Mouse (Mus musculus) cerebellum, adult 9-11 months (tissue): ENCODE measurements at regions not wholly inside any gene's neighbourhood (a gene's known extent, or its start where the extent isn't known, plus 50 kb on each side); places are given as distances from the start of the nearest gene placed in this dataset.
A peak's percentile ranks its signal among the peaks of the same experiment; 100 is the strongest.

Experiments
- DNase-seq: peaks from one replicate; pipeline ENCODE4 v3.0.0; 2022

DNA sequence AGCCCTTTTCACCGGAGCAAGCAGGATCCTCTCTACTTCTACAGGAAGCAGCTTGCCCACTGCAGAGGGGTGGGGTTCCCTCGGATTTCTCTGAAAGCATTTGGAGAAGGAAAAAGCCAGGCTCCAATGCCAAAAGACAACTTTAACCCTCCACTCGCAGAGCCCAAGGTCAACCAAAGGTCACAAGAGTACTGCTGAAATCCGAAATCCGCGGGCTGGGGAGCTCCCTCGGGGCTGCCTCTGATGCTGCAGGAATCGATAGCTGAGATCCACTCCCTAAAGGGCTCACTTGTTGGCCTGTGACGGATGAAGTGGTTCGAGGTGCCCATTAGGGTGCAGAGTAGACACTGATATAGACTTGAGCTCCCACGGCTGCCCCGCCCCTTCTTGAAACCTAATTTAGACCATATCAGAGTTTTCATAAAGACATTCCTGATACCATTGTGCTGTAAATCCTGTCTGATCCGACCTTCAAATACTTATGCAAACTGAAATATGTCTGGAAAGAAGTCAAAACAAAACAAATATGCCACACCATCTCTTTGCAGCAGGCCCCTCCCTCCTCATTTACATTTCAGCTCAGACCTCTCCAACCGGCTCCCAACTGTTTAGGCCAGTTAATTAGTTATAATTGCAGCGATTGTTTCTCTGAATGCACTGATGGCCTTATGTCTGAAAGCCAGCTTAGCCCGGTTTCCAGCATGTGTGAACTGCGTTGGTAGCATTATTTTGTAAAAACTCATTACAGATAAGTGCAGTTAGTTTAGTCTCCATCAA is 170.8 kb upstream of the Map3k1 start:
- DNase-seq: no peak

DNA sequence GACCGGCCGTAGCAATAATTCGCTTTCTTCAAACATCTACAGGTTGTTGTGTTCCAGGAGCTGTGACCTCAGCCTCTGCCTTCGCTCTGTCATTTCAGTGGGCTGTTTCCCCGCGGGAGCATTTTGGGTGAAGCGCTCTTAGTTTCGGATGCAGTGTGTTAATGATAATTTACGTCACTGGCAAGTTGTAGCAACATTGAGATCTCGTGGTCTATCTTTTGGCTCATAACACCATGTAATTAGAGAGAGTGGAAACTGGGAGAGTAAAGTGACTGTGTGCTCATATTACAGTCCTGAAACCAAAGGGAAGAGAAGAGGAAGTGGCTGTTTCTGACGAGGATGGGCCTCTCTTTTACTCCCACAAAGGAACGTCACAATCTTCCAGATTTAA is 171.4 kb upstream of the Map3k1 start:
- DNase-seq: no peak

DNA sequence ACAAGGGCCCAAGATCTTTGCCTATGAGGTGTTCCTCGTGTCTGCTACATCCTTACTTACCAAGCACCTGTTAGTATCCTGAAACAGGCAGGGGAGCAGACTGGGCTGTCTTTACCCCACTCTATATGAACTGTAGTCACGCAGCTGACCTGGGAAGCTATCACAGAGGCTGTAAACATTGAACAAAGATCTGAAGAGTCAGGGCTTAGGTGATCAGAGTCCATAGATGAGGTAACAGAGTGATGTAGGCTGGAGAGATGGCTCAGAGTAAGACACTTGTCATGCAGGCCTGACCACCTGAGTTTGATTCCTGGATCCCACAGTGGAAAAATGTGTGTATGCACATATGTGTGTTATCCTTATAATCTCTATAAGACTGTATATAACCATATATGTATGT is 172.3 kb upstream of the Map3k1 start:
- no peak for DNase-seq

DNA sequence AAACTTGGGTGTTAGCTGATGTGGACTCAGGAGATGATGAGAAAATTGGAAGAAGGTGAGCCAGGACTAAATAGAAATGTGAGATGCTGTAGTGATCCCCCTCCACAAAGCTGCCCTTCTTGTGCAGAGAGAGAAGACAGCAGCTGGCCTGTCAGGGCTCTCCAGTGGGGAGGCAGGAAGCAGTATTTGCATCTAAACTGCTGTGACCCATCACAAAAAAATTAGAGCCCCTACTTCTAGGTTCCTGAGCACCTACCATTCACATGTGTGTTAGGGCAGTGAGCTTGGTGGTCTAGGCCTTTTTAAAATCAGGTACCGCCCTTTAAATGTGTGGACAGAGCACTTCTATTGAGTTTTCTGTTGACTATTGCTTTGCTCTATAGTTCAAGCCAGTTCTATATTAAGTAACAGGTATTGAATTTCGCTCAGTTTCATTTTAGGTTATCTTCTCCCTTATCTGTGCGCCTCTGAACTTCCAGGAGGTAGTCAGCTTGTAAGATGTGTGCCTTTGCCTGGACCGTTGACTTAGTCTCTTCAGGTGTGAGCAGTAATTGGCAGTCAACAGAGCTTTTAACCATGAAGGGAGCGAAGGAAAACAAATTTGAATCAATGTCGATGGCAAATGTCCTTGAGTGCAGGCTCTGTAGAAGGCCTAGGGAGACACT is 174.1 kb upstream of the Map3k1 start:
- DNase-seq: no peak

DNA sequence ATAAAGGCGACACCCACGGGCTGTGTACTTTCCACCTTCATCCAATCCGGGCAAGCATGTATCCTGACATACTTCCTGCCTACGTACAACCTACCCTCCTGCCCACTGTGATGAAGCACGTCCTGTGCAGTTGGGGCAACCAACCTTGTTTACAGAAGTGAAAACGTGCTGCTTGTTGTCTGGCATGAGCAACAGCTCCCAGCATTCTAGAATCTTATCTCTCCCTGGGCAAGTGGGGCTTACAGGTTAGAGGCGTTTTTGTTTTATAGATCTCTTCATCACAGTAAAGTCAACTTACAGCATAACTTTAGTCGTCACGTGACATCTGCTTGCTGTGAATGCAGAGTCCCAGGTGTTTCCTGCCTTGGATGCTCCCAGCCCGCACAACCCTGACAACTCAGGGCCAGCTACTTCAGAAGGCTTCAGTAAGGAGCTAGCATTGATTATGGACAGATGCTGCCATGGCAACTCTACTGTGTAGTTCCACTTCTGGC is 175.3 kb upstream of the Map3k1 start:
- DNase-seq: no peak

DNA sequence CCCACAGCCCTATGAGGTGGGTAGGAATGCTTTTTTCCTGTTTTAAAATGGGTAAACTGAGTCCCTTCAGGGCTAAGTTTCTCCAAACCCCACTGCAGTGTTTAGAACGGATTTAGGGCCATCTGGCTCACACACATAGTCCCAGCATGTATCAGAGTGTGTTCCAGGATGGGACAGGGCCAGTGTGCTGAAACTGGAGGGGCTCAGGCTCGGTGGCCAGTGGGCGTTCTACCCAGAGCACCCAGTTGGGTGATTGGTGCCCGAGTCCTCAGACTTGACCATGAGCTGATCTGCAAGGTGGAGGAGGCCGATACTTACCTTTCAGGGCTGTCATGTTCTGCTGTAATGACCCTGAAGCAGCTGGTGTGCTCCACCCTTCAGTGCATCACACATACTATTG is 176.6 kb upstream of the Map3k1 start:
- DNase-seq: no peak

DNA sequence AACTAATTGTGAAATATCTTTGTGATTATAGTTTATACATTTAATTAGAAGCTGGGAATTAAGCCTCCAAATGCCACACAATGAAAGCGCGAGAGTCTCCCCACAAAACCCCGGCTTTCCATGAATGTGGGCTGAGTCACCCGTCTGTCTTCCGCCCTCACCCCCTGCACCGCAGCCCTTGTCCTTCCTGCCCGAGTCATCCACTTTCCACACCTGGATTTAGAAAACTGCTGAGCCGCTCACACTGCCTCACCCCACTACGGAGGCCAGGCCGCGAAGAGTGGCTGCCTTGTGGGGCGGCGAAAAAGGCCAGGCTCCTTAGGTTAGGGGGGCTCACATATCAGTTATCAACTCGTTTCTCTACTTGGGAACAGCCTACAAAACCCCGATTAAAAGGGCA is 177.9 kb upstream of the Map3k1 start:
- no peak for DNase-seq

DNA sequence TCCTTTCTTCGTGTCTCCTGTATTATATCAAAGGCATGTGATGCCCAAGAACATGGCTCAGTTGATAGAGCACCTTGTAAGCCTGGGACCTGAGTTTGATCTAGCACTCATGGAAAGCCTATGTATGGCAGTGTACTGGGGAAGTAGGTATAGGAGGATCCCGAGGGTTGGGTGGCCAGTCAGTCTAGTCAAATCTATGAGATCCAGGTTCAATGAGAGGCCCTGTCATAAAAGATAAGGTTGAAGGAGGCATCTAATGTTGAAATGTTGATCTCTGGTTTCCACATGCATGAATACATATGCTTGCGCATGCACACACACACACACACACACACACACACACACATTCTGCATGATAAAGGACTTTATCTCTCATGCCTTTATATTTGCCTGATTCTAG is 178.6 kb upstream of the Map3k1 start:
- DNase-seq: no peak

DNA sequence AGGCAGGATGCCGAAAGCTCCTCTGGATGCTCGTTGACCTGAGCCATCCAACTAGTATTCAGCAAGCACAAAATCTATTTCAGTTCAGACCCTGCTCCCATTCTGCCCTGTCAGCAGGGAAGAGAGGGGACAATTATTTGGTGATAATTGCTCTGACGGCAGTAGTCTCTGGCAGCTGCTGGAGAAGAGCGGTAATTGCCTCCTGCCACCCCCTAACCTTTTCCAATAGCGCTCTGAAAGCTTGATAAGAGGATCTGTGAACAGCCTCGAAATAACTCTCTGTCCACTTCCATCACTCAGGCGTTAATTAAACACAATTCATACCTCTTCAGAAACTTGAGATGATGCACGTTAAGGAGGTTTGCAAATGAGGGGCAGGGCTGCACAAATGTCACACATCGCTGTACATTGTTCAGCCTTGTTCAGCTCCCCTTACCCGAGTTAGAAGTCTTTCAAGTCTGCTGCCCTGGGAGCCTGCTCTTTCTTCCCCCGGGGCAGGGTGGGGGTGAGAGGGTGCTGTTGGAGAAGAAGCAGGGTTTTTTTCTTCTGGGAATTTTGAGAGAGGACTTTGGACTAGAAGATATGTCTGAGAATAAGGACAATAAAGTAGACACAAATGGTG is 182.2 kb upstream of the Map3k1 start:
- no peak for DNase-seq

DNA sequence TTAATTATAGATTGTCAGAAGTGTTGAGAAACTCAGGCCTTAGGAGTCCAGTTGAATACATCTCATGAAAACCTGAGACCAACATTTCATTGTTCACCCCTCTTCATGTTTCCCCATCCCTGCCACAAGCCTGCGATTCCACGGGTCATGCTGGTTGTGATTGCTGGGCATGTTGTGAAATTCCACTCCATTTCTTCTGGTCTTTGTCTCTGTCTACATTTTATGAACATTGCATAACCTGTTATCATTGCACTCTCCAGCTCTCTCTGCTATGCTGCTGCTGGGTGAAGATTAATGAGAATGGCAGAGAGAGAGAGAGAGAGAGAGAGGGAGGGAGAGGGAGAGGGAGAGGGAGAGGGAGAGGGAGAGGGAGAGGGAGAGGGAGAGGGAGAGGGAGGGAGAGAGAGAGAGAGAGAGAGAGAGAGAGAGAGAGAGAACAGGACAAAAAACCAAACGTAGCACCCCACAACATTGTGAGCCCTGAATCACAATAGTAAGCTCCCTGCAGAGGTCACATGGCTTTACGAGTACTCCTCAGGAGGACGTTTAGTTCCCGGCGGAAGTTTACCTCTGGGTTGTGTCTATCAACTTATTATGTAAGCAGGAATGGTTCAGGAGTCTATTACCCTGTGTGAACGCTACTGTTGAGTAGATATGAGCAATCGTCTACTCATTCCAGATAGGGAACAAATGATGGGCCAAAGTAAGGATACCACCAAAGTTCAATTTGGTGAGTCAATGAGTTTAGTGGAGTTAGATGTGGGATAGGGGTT is 183.5 kb upstream of the Map3k1 start:
- no peak for DNase-seq

DNA sequence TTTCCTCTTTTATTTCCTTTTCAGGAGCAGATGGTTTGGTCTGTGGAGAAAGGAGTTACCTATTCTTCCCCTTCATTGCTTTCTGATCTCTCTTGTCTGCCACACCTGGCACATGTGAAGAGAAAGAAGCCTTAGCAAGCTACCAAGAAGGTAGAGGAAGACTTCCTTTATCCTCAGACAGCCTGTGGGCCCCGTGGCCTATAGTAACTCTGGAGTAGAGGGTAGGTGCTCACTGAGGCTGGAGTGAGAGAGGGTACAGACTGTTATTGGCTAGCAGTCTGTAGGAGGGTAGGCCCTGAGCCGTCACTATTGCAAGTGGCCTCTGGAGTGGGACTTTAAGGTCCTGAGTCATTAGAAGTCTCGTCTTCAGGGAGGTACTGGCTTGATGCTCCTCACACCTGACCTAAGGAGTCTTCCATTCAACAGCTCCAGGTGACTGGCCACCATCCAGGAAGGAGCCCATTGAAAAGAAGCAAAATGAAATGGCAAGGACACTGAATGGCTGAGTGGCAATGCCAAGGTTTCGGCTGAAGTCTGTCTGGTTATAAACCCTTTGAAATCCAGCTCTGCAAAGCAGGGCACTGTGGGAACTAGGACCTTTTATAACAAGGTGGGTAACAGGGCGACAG is 186.2 kb upstream of the Map3k1 start:
- DNase-seq: no peak

DNA sequence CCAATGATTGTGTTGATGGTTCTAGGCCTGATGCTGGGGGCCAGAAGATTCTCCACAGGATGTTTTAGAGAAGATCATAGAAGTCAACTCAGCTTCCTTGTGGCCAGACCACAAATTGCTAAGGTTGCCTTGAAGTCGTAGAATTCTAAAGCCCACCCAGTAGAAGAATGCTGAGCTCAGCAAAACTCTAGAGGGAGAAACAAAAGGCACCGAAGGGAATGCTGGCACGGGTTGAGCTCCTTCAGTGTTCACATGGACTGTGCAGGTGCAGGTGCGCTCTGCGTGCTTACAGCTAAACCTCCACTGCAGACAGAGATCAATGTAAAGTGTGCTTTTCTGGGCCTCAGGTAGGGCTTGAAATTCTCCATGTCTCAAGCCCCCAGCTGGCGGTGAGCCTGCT is 186.9 kb upstream of the Map3k1 start:
- DNase-seq: no peak

DNA sequence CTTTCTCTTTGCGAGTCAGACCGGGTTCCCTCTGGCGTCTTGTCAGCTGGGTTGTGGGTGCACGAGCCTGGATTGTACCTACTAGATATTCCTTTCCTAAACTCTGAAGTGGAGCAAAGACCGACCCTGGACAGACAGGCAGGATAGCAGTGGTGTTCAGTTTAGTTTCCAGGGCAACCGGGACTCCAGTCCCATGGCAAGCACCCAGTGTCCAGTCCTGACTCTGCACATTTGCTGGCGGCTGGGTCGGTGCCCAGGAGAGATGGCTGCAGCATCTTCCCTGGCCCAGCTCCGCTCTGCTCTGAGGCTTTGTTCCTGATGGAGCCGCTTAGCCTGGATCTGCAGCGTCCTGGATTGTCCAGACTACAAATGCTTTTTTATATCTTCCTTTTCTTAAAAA is 188.1 kb upstream of the Map3k1 start:
- peak; percentile 80 for DNase-seq

DNA sequence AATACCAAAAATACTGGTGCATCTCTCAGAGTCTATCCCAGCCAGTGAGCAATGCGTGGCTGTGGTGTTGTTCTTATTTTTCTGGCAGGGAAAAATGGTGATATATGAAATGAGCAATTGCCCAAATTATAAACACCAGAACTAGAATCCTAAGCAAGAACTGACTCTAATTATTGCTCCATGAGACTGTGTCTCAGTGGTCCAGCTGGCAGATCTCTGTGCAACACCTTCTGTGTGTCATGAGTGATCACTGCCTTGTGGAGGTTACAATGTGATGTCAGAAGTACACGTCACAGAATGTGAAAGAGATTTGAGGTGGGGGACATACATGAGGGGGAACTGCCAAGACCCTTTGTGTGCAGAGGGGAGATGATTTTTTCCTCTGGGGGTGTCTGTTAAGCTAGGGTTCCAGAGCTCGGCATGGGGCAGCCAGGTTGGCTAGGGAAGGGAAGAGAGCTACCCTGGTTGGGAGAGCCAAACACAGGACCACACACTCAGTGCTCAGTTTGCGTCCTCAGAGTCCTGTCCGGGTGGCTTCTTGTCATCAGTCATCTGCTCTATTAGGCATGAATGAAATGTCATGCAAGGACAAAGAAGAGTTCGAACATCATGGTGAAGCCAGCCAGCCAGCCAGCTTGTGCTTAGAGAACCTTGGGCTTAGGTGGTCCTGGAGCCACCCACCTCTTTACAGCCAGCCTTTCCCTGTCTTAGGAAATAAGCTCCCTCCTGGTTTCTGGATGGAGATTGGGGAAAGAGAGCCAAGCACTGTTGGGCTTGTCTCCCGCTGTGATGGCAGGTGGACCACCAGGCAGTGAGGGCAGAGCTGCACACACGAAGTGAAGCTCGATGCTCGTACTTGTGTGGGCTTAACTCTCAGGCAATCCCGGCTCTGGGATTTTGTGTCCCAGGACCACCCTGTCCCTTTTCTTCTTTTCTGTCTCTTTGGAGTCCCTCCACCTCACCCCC is 189.5 kb upstream of the Map3k1 start:
- peak; percentile 20 for DNase-seq

DNA sequence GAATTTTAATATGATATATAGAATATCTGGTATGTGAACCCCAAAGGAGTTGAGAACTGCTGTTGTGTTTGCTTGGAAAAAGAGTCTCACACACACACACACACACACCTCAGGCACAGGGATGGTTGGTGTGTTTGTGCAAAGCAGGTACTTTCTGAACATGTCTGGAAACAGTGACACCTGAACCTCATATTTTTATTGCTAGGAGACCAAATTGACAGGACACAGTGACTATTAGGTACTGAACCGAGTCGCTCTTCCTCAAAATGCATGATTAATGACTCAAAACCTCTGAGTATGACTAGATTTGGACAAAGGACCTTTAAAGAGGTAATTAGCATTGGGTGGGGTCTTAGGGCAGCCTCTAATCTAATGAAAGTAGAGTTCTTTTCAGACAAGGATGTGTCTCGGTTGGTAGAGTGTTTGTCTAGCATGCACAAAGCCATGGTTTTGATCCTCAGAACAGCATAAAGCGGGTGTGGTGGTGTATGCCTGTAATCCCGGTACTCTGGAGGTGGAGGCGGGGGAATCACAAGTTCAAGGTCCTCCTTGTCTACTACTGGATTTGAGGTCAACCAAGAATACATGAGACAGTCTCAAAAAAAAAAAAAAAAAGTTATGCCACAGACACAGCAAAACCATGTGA is 191.0 kb upstream of the Map3k1 start:
- no peak for DNase-seq

DNA sequence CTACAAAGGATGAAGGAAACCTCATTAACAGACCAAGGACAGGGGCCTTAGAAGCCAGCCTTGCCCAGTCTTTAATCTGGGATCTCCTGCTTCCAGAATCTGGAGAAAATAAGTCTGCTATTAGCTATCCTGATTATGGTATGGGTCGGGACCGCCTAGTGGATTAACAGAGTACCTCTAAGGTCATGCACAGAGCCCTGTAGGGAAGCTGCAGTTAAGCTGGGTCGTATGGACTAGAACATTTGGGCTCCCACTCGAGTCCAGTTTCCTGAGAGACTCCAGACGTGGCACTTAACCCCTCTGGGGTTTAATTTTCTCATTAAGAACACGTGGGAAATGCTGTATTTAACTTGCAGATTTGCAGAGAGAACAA is 191.5 kb upstream of the Map3k1 start:
- DNase-seq: no peak

DNA sequence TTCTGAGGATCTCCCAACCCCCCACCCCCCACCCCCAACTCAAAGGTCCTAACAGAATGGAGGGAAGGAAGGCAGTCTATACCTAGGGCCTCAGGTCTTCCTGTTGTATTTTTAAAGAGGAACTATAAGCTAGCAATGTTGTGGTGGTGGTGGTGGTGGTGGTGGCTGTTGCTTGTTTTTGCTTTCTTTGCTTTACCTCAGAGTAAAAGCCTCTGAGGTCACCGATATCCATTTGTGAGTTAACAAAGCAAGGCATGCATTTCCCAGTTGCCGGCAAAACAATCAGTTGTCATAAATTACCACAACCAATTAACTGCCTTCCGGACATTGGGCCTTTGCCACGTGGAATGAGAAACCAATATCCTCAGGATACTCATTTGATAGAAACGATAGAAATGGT is 191.9 kb upstream of the Map3k1 start:
- DNase-seq: no peak

DNA sequence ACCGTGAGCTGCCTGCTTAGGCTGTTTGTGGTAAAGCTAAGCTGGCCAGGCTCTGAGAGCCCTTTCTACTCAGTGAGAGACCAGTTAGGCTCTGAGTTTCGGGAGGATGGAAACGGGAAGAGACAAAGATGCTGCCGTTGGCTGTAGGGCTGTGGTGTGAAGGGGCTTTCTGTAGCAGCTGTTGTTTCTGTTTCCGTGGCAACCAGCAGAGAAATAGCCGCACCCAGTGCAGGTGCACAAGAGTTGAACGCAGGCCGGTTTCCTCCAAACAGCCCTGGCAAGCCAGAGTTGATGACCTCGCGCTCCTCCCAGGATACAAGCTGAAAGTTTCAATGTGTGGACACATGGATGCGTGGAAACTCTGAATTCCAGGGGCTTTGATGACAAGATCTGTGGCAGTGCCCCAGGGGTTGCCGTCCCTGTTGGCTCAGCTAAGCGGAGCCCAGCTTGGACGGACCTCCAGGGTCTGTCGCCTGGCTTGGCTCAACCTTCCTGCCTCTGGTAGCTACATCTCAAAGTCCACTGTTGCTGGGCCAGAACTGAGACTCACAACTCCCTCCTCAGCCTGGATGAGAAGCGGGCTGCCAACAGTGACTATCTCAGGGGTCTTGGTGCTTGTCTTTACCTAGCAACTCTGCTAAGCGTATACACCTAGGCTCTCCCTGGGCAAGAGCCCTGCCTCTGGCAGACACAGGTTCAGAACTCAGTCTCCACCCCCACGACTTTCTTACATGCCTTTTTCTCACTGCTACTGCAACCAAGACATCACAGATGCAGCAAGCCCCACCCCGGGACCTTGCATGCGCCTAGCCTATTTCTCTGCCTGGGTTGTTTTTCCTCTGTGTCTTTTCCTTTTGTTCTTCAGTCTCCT is 192.6 kb upstream of the Map3k1 start:
- no peak for DNase-seq

DNA sequence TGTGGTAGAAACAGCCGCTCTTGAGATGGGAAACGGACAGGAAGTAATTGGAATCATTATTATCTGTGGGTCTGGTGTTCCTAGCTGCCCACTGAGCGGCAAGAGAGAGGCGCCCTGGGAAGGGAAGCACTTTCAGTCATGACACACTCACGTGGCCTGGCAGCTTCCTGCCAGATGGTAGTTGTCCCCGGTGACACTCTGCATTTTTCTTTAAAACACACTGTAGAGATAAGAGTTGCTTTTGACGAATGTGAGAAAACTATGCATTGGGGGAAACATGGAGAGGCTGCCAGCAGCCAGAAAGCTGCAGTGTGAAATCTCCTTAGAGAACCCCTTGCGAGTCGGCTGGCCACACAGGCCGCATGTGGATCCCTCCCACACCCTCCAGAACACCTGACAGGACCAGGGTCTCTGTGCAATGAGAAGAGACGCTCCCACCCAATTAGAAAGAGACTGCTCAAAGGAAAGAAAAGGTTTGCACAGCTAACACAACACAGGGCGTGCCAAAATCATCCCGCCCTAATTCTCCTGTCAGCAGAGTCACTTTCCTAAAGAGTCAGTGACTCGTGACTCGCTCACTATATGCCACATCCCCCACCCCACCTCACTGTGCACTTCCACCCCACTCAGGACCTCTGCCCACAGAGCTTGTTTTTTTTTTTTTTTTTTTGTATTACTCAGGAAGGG is 194.0 kb upstream of the Map3k1 start:
- DNase-seq: no peak

DNA sequence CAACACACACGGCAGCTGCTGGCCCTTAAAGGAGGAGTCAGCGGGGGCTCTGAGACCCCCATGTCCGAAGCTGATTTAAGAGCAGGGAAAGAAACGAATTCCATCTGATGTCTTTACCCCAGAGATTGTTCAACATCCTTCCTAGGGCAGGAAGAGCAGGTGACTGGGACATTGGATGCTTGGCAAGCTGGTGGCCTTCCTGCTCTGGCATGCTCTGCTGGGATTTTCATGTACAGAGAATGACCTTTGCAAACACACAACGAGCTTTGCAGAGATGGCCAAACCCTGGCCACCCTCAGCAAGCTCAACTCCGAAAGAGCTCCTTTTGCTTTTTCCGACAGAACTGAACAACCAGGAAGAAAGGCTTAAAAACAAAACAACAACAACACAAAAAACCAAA is 194.7 kb upstream of the Map3k1 start:
- no peak for DNase-seq
